Mouse (Mus musculus): Measurements from ENCODE around the gene Notch2.

- TF ChIP-seq RAD21 (IDR thresholded peaks at IDR 0.05; ENCODE audit: low read depth, low read length), result no peak
- TF ChIP-seq USF1 (IDR thresholded peaks at IDR 0.05; ENCODE audit: low read depth, low read length), result no peak
- TF ChIP-seq USF2 (conservative IDR thresholded peaks at IDR 0.05; ENCODE audit: low read depth, low read length), result no peak
- TF ChIP-seq CTCF (conservative IDR thresholded peaks at IDR 0.05 in 1 of 2, IDR thresholded peaks at IDR 0.05 in 1 of 2; ENCODE audit: low read depth in 2 of 2, low read length in 2 of 2), result no peak
- no peak for TF ChIP-seq TCF12 (IDR thresholded peaks at IDR 0.05; ENCODE audit: low read depth, low read length)
- no peak for TF ChIP-seq ZC3H11A (IDR thresholded peaks at IDR 0.05; ENCODE audit: low read depth, low read length)
- TF ChIP-seq POLR2A (IDR thresholded peaks at IDR 0.05; ENCODE audit: low read depth, low read length), result no peak
- no peak for TF ChIP-seq MAFK (IDR thresholded peaks at IDR 0.05; ENCODE audit: insufficient replicate concordance, low read length)
- TF ChIP-seq POLR2AphosphoS2 (IDR thresholded peaks at IDR 0.05; ENCODE audit: low read depth, low read length), result no peak
- no peak for TF ChIP-seq EP300 (IDR thresholded peaks at IDR 0.05; ENCODE audit: low read length)
- no peak for TF ChIP-seq JUND (conservative IDR thresholded peaks at IDR 0.05; ENCODE audit: low read depth, low read length)
- no peak for TF ChIP-seq SIN3A (IDR thresholded peaks at IDR 0.05; ENCODE audit: low read length)
Observed at GRCm38 (mm10) chr3:98118252-98118651, 104.9 kb downstream of the Notch2 start.

Measured in CH12.LX (cell line).